Mouse (Mus musculus) adipocyte (in vitro differentiated cells): ENCODE measurements around the gene Sfxn1.

Experiments used
- DNase-seq: peaks from one replicate; pipeline ENCODE4 v3.0.0-alpha.2; 2016; ENCODE audit warnings: low spot score

Sfxn1 gene

GRCm38 (mm10) chr13:54071606-54072331 is at the start of gene Sfxn1:
TSS of gene Sfxn1 (plus strand) at chr13:54071869.
- DNase-seq, result peak; percentile 73

GRCm38 (mm10) chr13:54023311-54023710 is 48.4 kb upstream of the Sfxn1 start:
- no peak for DNase-seq

GRCm38 (mm10) chr13:54027079-54027478 is 44.6 kb upstream of the Sfxn1 start:
- DNase-seq, result no peak

- DNase-seq, result no peak
Observed at GRCm38 (mm10) chr13:54033653-54034052, 38.0 kb upstream of the Sfxn1 start.

DNA sequence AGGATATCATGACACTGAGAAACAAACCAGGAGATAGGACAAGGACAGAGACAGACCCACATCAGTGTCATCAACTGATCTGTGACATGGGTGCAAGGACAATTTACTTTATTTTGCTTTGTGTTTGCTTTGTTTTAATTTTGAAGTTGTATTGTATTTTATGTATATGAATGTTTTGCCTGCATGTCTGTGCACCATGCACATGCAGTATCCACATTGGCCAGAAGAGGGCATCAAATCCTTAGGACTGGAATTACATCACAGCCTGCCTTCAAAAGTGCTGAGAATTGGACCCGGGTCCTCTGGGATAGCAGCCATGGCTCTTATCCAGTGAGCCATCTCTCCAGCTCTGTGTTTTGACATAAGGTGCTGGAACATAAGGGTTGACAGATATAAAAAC is 36.1 kb upstream of the Sfxn1 start:
- DNase-seq, result peak; percentile 19

DNA sequence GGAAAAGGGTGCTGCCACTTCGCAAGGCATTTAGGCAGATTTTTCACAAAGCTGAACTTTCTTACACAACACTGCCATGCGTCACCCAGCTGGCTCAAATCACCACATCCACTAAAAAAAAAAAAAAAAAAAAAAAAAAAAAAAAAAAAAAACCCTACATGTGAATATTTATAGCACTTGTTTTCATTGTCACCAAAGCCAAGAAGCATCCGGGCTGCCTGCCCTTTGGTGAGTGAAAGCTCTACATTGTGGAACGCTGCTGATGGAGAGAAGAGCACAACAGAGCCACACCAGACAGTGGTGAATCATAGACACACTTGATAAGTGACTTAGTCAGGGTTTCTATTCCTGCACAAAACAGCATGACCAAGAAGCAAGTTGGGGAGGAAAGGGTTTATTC is 33.7 kb upstream of the Sfxn1 start:
- DNase-seq, result peak; percentile 66

DNA sequence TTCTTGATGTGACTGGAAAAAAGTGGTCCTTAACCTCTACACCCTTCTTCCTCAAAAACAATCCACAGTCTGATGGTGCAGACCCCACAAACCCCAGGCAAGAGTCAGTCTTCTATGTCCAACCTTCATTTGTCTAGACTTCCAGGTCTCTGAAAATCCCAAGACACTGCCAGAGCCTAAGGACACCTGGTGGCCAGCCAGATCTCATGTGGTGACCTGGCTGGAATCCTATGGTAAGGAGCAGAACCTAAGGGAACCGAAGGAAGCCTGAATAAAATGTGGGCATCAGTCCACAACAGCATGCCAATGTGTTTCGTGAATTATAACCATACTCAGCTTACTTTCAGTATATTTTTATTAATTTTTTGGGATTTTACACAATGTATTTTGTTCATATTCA is 31.4 kb upstream of the Sfxn1 start:
- DNase-seq, result no peak

- no peak for DNase-seq
Observed at GRCm38 (mm10) chr13:54048679-54049352, 22.9 kb upstream of the Sfxn1 start.

GRCm38 (mm10) chr13:54051641-54052040 is 20.0 kb upstream of the Sfxn1 start:
- no peak for DNase-seq

DNA sequence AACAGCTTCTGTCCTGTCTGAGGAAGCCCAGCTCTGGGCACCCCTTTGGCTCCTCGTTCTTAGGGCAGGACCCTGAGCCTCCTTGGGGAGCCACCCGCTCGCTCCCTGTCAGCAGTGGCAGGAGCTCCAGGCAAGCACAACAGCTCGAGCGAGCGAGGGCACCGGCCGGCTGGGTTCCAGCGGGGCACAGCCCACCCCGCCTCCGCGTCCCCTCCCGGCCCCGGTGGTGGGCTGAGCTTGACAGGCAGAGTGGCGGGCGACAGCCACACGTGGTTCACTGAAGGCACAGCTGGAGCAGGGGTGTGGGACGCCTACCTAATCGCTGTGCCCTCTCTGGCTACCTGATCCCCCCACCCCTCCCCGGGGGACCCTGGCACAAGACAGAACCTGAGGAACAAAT is 16.7 kb upstream of the Sfxn1 start:
- no peak for DNase-seq

- DNase-seq, result no peak
Observed at GRCm38 (mm10) chr13:54055448-54055861, 16.2 kb upstream of the Sfxn1 start, which contains the start of gene Drd1. TSS of gene Drd1 (minus strand) at chr13:54055705.

- no peak for DNase-seq
Observed at GRCm38 (mm10) chr13:54062068-54062467, 9.6 kb upstream of the Sfxn1 start.

DNA sequence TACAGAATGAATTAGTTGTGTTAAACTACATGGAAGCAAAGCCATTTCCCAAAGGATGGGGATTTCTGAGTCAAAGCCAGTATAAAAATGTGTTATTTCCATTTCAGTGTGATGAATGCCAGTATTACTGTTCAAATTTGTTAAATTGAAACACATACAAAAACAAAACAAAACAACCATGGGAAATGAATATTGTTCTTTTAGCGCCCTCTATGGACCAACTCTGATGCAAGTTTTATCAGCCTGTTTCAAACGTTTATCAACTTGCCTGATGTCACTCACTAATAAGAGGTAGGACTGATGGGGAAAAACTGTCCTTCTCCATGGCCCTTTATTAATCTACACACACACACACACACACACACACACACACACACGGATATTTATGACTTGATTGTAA is 8.4 kb upstream of the Sfxn1 start:
- peak; percentile 66 for DNase-seq

GRCm38 (mm10) chr13:54066081-54066746 is 5.5 kb upstream of the Sfxn1 start:
- DNase-seq, result no peak

GRCm38 (mm10) chr13:54067617-54068166 is 4.0 kb upstream of the Sfxn1 start:
- DNase-seq, result no peak

DNA sequence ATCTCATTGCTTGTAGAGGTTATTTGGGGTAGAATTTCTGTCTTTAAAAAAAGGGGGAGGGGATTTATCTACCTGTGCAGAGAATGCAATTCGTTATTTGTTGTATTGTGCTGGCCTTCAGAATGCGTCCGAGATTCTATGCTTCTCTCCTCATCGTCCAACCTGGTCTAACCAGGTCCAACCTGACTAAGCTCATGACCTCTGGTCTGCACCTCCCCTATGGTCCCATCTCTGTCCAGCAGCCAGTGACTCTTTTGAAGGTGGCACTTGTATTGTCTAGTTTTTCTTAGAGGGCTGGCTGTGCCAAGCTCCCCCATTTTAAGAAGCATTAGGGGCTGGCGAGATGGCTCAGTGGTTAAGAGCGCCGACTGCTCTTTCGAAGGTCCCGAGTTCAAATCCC is 658 bp upstream of the Sfxn1 start:
- DNase-seq, result no peak

DNA sequence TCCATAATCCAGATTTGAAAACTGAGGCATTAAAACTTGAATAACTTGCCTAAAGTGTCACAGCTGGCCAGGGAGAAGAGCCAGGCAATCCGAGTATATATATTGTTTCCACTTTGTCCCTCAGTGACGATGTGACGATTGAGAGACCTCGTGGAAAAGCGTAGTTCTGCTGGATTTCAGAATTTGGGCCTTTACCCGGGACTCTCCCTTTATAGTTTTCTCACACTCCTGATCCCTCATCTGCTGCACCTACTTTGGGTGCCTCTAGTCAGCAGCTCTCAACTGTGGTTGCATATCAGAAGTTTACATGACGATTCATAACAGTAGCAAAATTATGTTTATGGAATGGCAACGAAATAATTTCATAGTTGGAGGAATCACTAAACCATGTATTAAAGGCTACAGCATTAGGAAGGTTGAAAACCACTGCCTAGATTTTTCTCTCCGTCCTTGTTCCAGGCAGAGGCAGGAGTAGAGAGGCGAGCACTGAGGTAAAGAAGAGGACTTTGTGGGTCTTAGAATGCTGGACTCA is 923 bp downstream of the Sfxn1 start:
- no peak for DNase-seq

DNA sequence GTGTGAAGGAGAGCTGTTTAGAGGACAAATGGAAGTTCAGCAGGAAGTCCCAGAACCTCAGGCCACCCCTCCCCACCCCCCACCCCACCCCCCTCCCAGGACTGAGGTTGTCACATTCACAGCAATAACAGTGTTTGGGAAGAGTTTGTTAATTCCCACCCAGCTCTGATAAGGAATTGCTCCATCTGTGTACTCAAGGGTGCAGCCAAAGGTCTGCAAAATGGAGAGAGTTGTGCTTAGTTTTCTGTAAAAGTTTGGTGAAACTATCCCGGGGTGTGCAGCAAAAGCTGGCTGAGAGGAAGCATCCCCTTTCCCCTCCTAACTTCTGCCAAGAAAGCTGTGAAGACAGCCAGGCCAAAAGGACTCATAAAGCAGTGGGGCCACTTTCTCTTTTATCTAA is 1.4 kb downstream of the Sfxn1 start:
- DNase-seq, result peak; percentile 92

- peak; percentile 74 for DNase-seq
Observed at GRCm38 (mm10) chr13:54073491-54073890, 1.8 kb downstream of the Sfxn1 start.

DNA sequence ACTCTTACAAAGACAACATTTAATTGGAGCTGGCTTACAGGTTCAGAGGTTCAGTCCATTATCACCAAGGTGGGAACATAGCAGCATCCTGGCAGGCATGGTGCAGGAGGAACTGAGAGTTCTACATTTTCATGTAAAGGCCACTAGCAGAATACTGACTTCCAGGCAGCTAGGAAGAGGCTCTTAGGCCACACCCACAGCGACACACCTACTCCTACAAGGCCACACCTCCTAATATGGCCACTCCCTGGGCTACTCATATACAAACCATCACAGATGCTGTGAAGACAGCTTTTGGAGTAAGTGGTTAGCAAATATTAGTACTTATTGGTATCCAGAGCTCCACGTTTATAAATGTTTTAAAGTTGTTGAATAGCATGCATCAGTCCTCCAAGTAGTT is 3.7 kb downstream of the Sfxn1 start:
- DNase-seq, result peak; percentile 67

DNA sequence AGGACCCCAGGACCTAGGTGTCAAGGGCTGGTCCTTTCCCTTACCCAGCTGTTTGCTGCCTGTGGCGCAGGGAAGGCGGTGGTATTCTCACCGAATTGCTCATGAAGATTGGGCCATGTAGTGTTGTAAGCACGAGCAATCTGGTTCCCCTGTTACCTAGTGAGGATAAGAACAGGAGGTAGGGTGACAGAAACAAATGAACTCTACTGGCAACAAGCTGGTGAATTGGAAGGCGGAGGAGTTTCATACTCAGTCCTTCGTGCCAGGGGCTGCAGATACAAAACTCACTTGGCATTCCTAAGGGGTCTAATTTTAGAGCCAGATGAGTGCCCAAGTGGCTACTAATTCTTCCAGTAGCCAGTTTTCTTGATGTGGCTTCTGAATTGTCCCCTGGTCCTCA is 4.4 kb downstream of the Sfxn1 start:
- DNase-seq, result peak; percentile 82

DNA sequence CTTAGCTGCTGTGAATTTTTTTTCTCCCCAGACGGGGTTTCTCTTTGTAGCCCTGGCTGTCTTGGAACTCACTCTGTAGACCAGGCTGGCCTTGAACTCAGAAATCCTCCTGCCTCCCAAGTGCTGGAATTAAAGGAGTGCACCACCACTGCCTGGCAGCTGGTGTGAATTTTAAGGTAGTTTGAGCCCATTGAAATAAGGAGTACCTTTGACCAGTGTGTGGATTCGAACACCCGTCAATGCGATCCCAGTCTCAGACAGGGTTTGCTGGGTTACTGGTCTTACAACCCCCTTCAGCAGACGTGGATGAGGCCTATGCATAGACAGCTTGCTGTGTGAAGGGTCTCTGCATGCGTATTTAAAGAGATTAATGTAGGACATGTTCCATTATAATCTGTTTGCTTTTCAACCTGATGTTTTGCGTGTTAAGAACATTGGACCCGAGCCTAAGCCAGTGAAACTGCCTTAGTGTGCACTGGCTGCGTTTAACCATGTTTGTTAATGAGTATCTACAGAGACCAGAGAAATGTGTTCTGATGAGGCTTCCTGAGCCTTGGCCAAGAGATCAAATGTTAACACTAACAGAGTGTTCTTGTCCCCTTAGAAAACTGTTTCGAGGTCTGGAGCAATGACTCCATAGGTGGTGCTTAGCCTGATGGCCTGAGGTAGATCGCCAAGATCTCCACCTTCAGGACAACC is 5.2 kb downstream of the Sfxn1 start:
- no peak for DNase-seq
